Mouse (Mus musculus) lung, embryonic 14.5 days (tissue): ENCODE results near the gene Il1r1. TPM values are rescaled to one million over a fixed set of nuclear protein-coding genes. Genes with fewer than 3 reads are reported as not detected.

Experiments
- ATAC-seq: fragments of 200-750 bp; cut with Nextera tagmentation; 2 replicates; pipeline ENCODE4 v1.8.0; 2017; ENCODE audit warnings: mild to moderate bottlenecking, moderate TSS enrichment, moderate library complexity; ENCODE audit not compliant: insufficient read depth
- DNase-seq: peaks from one replicate; pipeline ENCODE4 v3.0.0-alpha.2; 2015
- H3K27ac ChIP-seq: fragments of 300-500 bp; sonication (generic); 2 replicates; pipeline ENCODE4 v1.5.1; 2014; ENCODE audit warnings: low read depth, mild to moderate bottlenecking, moderate library complexity
- H3K27me3 ChIP-seq: fragments of 300-500 bp; sonication (generic); 2 replicates; pipeline ENCODE4 v1.6.1; 2014; ENCODE audit warnings: low read length, control low read depth; ENCODE audit not compliant: insufficient read depth
- H3K36me3 ChIP-seq: fragments of 300-500 bp; sonication (generic); 2 replicates; pipeline ENCODE4 v1.6.1; 2014; ENCODE audit warnings: control low read depth; ENCODE audit not compliant: insufficient read depth
- H3K4me1 ChIP-seq: fragments of 300-500 bp; sonication (generic); 2 replicates; pipeline ENCODE4 v1.6.1; 2014; ENCODE audit warnings: antibody characterized with exemption, control low read depth; ENCODE audit not compliant: insufficient read depth
- H3K4me2 ChIP-seq: fragments of 300-500 bp; sonication (generic); 2 replicates; pipeline ENCODE4 v1.6.1; 2014; ENCODE audit warnings: mild to moderate bottlenecking
- H3K4me3 ChIP-seq: fragments of 300-500 bp; sonication (generic); 2 replicates; pipeline ENCODE4 v1.5.1; 2014; ENCODE audit warnings: low read depth, low read length
- H3K9ac ChIP-seq: fragments of 300-500 bp; sonication (generic); 2 replicates; pipeline ENCODE4 v1.6.1; 2014
- H3K9me3 ChIP-seq: fragments of 300-500 bp; sonication (generic); 2 replicates; pipeline ENCODE4 v1.6.1; 2016; ENCODE audit warnings: low read depth, low read length, control low read depth
- CTCF ChIP-seq: IDR thresholded peaks from 2 replicates; pipeline ENCODE4 v1.5.1; 2016; ENCODE audit warnings: antibody characterized with exemption, low read depth
- WGBS: fragments of 180-500 bp; shearing (Covaris S2); extraction: QIAGEN DNeasy Blood & Tissue Kit; methylation state at CpG from one replicate; pipeline ENCODE4 v1.1.7; 2014; 5-methylcytosine and 5-hydroxymethylcytosine counted together
- polyA plus RNA-seq: library from polyadenylated mRNA; unstranded; fragments of >200 nt; fragmentation: Nextera tagmentation; extraction: Ambion mirVana; gene quantifications from 2 replicates; pipeline ENCODE4 v1.2.1, GENCODE M21; 2014

The Il1r1 gene
- polyA plus RNA-seq, 1 experiment from 2014 or later = 9.5 TPM

- H3K4me3 ChIP-seq = no peak overlapping the region
- H3K36me3 ChIP-seq = no peaks in the 10 kb centered on the region
- H3K9ac ChIP-seq = no peak overlapping the region
- H3K9me3 ChIP-seq = no peaks in the 10 kb centered on the region
- no peaks in the 10 kb centered on the region for H3K27me3 ChIP-seq
- H3K4me1 ChIP-seq = no peaks in the 10 kb centered on the region
- H3K4me2 ChIP-seq = no peak overlapping the region
- H3K27ac ChIP-seq = no peak overlapping the region
- no peak for DNase-seq
- no peak for TF ChIP-seq CTCF
- ATAC-seq = no peak
- WGBS = 81% methylated on average over 4 of the region's 4 CpGs
Observed at GRCm38 (mm10) chr1:40340102-40340501, 115.2 kb downstream of the Il1r1 start.

GRCm38 (mm10) chr1:40352158-40352903 is 127.5 kb downstream of the Il1r1 start:
- Histone ChIP-seq H3K4me1 (peaks cover 5% of the 10 kb centered on the region), H3K36me3 (peaks cover 7% of the 10 kb centered on the region; the same call in 1 of the 2 replicates), H3K9ac (no peak overlapping the region), H3K27me3 (no peaks in the 10 kb centered on the region), H3K27ac (no peak overlapping the region), H3K4me2 (no peak overlapping the region), H3K4me3 (no peak overlapping the region), H3K9me3 (no peaks in the 10 kb centered on the region)
- WGBS = 73% methylated on average over 4 of the region's 4 CpGs
- ATAC-seq = no peak
- DNase-seq = no peak
- no peak for TF ChIP-seq CTCF

- ATAC-seq = no peak
- no peak for TF ChIP-seq CTCF
- peaks cover 5% of the 10 kb centered on the region for H3K4me1 ChIP-seq
- WGBS = 73% methylated on average over 2 of the region's 2 CpGs
- no peak overlapping the region for H3K27ac ChIP-seq
- H3K27me3 ChIP-seq = no peaks in the 10 kb centered on the region
- H3K36me3 ChIP-seq = peaks cover 7% of the 10 kb centered on the region; the same call in 1 of the 2 replicates
- DNase-seq = no peak
- no peak overlapping the region for H3K4me2 ChIP-seq
- no peaks in the 10 kb centered on the region for H3K9me3 ChIP-seq
- no peak overlapping the region for H3K4me3 ChIP-seq
- H3K9ac ChIP-seq = no peak overlapping the region
Observed at GRCm38 (mm10) chr1:40352904-40353286, 128.0 kb downstream of the Il1r1 start.

GRCm38 (mm10) chr1:40354665-40355064 is 129.8 kb downstream of the Il1r1 start:
- Histone ChIP-seq H3K27ac (no peak overlapping the region), H3K4me3 (no peak overlapping the region), H3K36me3 (peaks cover 7% of the 10 kb centered on the region; the same call in 1 of the 2 replicates), H3K9ac (no peak overlapping the region), H3K27me3 (no peaks in the 10 kb centered on the region), H3K9me3 (no peaks in the 10 kb centered on the region), H3K4me1 (peaks cover 5% of the 10 kb centered on the region), H3K4me2 (no peak overlapping the region)
- DNase-seq (no peak), ATAC-seq (no peak)
- no peak for TF ChIP-seq CTCF
- 85% methylated on average over 3 of the region's 3 CpGs for WGBS

- H3K9me3 ChIP-seq = no peaks in the 10 kb centered on the region
- DNase-seq = peak; percentile 67
- H3K4me1 ChIP-seq = peaks cover 5% of the 10 kb centered on the region
- no peaks in the 10 kb centered on the region for H3K27me3 ChIP-seq
- H3K4me2 ChIP-seq = no peak overlapping the region
- peaks cover 7% of the 10 kb centered on the region; the same call in 1 of the 2 replicates for H3K36me3 ChIP-seq
- WGBS = 63% methylated on average over 4 of the region's 4 CpGs
- no peak overlapping the region for H3K27ac ChIP-seq
- H3K4me3 ChIP-seq = no peak overlapping the region
- TF ChIP-seq CTCF = no peak
- peak; percentile 67 for ATAC-seq
- H3K9ac ChIP-seq = no peak overlapping the region
Observed at GRCm38 (mm10) chr1:40355431-40355843, 130.6 kb downstream of the Il1r1 start.

GRCm38 (mm10) chr1:40355904-40356521 is 131.1 kb downstream of the Il1r1 start:
- Histone ChIP-seq H3K36me3 (peaks cover 5% of the 10 kb centered on the region; the same call in 1 of the 2 replicates), H3K27ac (0 out of 2 replicates have a peak overlapping the region, but pooled peaks have one; percentile 25), H3K4me3 (no peak overlapping the region), H3K9me3 (no peaks in the 10 kb centered on the region), H3K4me2 (no peak overlapping the region), H3K4me1 (peaks cover 5% of the 10 kb centered on the region), H3K9ac (no peak overlapping the region), H3K27me3 (no peaks in the 10 kb centered on the region)
- peak; percentile 57 for DNase-seq
- no peak for ATAC-seq
- WGBS = 56% methylated on average over 10 of the region's 10 CpGs
- no peak for TF ChIP-seq CTCF

GRCm38 (mm10) chr1:40357921-40358320 is 133.0 kb downstream of the Il1r1 start:
- peak overlapping the region; percentile 16; the same call in 1 of the 2 replicates for H3K27ac ChIP-seq
- DNase-seq = peak; percentile 67
- no peak overlapping the region for H3K4me2 ChIP-seq
- no peak overlapping the region for H3K9ac ChIP-seq
- no peak for TF ChIP-seq CTCF
- H3K36me3 ChIP-seq = peaks cover 5% of the 10 kb centered on the region; the same call in 1 of the 2 replicates
- H3K27me3 ChIP-seq = no peaks in the 10 kb centered on the region
- ATAC-seq = peak; percentile 32
- no peaks in the 10 kb centered on the region for H3K9me3 ChIP-seq
- peaks cover 5% of the 10 kb centered on the region for H3K4me1 ChIP-seq
- H3K4me3 ChIP-seq = no peak overlapping the region
- whole genome bisulfite sequencing = 36% methylated on average over 2 of the region's 2 CpGs
